Mouse (Mus musculus): Measurements from ENCODE around the gene Mup13.
"Not testable (repeated sequence)": the region's sequence is repeated elsewhere in the genome, so short reads cannot be mapped to it uniquely, and the experiment has no call there.

Gene Mup13

DNA sequence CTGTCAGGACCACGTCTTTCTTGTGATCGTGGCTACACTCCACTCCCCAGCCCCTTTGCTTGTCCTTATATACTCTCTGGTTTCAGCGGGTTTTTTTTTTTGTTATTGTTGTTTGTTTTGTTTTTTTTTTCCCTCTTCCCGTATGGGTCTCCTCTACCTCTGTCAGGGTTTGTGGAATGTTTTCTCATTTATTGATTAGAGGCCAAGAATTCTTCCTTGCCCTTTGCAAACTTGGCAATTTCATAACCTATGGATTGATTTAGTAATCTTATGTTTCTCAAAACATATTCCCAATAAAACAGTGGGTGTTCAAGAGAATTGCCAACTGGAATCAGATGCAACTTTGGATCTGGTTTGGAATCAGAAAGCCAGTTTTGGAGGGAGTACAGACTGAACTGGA is at the start of gene Mup13:
Gene Mup13, minus strand, starts transcription at position 101 of the 400 bp plus-strand sequence.
- DNase-seq = not testable (repeated sequence)

Measured in cerebellum, adult 9-10 months (tissue).